Mouse (Mus musculus): ENCODE data around the gene Prlhr.

DNA sequence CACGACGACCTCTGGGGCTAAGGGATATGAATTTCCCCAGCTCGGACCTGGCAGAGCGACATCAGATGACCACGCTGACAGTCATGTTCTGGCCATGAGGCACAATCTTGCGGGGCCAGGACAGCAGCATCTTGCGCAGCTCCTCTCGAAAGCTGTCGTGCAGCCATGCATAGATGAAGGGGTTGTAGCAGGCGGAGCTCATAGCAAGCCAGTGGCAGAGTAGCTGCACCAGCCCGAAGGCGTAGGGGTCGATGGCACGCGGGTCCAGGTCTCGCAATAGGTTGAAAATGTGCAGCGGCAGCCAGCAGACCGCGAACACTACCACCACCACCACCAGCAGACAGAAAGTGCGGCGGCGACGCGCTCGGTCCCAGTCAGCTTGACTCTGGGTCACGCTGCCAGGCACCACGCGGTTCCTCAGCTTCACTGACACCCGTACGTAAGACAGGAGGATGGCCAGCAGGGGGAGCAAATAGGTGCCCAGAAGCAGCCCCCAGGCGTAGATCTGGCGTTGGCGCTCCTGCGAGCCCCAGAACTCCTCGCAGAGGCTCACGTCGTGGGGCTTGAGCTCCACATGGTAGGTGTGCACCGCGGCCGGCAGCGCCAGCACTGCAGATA, 1.0 kb downstream of the Prlhr start:
- TF ChIP-seq GATA1 (IDR thresholded peaks at IDR 0.05; ENCODE audit: borderline replicate concordance, low read length) (no peak), FLI1 (IDR thresholded peaks at IDR 0.05; ENCODE audit: low read length) (no peak)
